Mouse (Mus musculus) limb, embryonic 14.5 days (tissue): ENCODE results near the gene Igf2bp2. TPM values are rescaled to one million over a fixed set of nuclear protein-coding genes. Genes with fewer than 3 reads are reported as not detected.
A peak's percentile ranks its signal among the peaks of the same experiment; 100 is the strongest.

Experiments
- ATAC-seq: fragments of 200-750 bp; cut with Nextera tagmentation; 2 replicates; pipeline ENCODE4 v1.8.0; 2017; ENCODE audit warnings: low read depth, moderate number of reproducible peaks, moderate TSS enrichment; ENCODE audit not compliant: low FRiP score
- DNase-seq: peaks from one replicate; pipeline ENCODE4 v3.0.0-alpha.2; 2015; ENCODE audit warnings: low spot score
- H3K27ac ChIP-seq: fragments of 300-500 bp; sonication (generic); replicated peaks from 2 replicates; pipeline ENCODE4 v1.5.1; 2014; ENCODE audit warnings: low read depth, mild to moderate bottlenecking, low read length, moderate library complexity, mixed read lengths
- H3K27me3 ChIP-seq: fragments of 300-500 bp; sonication (generic); 2 replicates; pipeline ENCODE4 v1.6.1; 2014; ENCODE audit warnings: low read length, mixed read lengths; ENCODE audit not compliant: control insufficient read depth, insufficient read depth
- H3K36me3 ChIP-seq: fragments of 300-500 bp; sonication (generic); 2 replicates; pipeline ENCODE4 v1.6.1; 2014; ENCODE audit warnings: mild to moderate bottlenecking, low read length, moderate library complexity, mixed read lengths; ENCODE audit not compliant: control insufficient read depth, insufficient read depth
- H3K4me1 ChIP-seq: fragments of 300-500 bp; sonication (generic); 2 replicates; pipeline ENCODE4 v1.6.1; 2014; ENCODE audit warnings: antibody characterized with exemption, low read length, mixed read lengths; ENCODE audit not compliant: control insufficient read depth, insufficient read depth
- H3K4me2 ChIP-seq: fragments of 300-500 bp; sonication (generic); replicated peaks from 2 replicates; pipeline ENCODE4 v1.6.1; 2014; ENCODE audit warnings: low read depth, mild to moderate bottlenecking, low read length, moderate library complexity; ENCODE audit not compliant: severe bottlenecking
- H3K4me3 ChIP-seq: fragments of 300-500 bp; sonication (generic); replicated peaks from 2 replicates; pipeline ENCODE4 v1.5.1; 2014; ENCODE audit warnings: low read length
- H3K9ac ChIP-seq: fragments of 300-500 bp; sonication (generic); 2 replicates; pipeline ENCODE4 v1.6.1; 2014; ENCODE audit warnings: mild to moderate bottlenecking, low read depth, low read length, moderate library complexity; ENCODE audit not compliant: severe bottlenecking
- H3K9me3 ChIP-seq: fragments of 300-500 bp; sonication (generic); 2 replicates; pipeline ENCODE4 v1.6.1; 2016; ENCODE audit warnings: low read length; ENCODE audit not compliant: control insufficient read depth
- POLR2A ChIP-seq: fragments of 200-500 bp; IDR thresholded peaks from 2 replicates; pipeline ENCODE4 v1.8.0; 2012; ENCODE audit warnings: inconsistent platforms, mild to moderate bottlenecking, moderate library complexity, borderline replicate concordance; ENCODE audit not compliant: insufficient read depth, insufficient read length; ENCODE audit errors: extremely low read depth
- WGBS: fragments of 180-500 bp; shearing (Covaris S2); extraction: QIAGEN DNeasy Blood & Tissue Kit; methylation state at CpG from one replicate; pipeline ENCODE4 v1.1.7; 2014; 5-methylcytosine and 5-hydroxymethylcytosine counted together
- polyA plus RNA-seq, 2 experiments: library from polyadenylated mRNA; depleted of rRNA in 1 of 2; stranded (reverse) in 1 of 2; unstranded in 1 of 2; fragments of >200 nt; fragmentation: Nextera tagmentation in 1 of 2; extraction: Ambion mirVana in 1 of 2; gene quantifications; 2 replicates each; pipeline versions ENCODE4 v1.2.1 to v1.2.3; 2012 to 2014

Gene Igf2bp2
- polyA plus RNA-seq, 2 experiments = 58.7 to 91.2 TPM

DNA sequence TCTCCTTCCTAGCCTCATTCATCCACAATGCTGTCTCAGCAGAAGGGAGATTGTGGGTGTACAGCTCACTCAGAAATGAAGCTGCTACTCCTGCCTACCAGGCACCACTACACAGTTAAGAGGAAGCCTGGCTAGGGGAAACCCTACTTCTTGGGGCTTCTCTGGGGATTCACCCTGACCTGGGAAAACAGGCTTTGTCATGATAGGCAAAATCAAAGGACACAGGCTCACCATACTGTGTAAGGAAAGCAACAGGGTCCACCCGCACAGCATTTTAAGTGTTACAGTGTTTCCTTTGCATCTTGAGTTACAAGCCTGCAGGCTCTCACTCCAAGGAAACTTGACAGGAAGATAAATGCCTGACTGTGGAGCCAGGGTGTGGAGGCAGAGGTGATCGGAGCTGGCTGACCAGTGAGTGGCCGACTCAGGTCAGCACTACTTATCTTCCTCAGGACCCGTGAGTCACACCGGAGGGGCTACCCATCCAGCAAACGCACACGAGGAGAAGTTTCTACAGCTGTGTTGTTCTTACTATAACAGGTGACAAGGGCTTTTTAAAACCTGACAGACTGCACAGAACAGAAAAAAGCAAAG is 38.7 kb downstream of the Igf2bp2 start:
- H3K4me3 ChIP-seq = no peak overlapping the region
- TF ChIP-seq POLR2A = no peak
- H3K27ac ChIP-seq = no peak overlapping the region
- no peak overlapping the region for H3K4me2 ChIP-seq
- H3K36me3 ChIP-seq = peaks cover 4% of the 10 kb centered on the region
- no peak overlapping the region for H3K9ac ChIP-seq
- no peaks in the 10 kb centered on the region for H3K27me3 ChIP-seq
- peaks cover 3% of the 10 kb centered on the region; the same call in 1 of the 2 replicates for H3K4me1 ChIP-seq
- WGBS = 49% methylated on average over 7 of the region's 7 CpGs
- no peak for ATAC-seq
- DNase-seq = no peak
- H3K9me3 ChIP-seq = no peaks in the 10 kb centered on the region

DNA sequence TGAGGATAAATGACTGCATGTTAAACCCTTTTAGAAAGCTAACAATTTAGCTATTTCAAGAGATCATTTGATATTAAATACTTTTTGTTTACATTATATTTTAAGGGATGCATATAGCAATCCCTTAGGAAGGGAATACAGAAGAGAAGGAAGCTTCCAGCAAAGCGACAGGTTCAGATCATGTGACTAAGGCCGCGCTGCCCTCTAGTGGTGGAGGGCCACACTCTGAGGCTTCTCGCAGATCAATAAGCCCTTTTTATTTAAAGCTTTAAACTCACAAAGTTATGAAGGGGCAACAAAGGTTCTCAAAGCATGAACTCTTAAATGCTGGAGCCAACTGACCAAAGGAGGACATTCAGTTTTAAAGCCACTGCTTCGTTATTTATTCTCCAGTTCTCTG is 39.4 kb downstream of the Igf2bp2 start:
- peak; percentile 41 for DNase-seq
- WGBS = 35% methylated on average over 5 of the region's 5 CpGs
- no peak for ATAC-seq

DNA sequence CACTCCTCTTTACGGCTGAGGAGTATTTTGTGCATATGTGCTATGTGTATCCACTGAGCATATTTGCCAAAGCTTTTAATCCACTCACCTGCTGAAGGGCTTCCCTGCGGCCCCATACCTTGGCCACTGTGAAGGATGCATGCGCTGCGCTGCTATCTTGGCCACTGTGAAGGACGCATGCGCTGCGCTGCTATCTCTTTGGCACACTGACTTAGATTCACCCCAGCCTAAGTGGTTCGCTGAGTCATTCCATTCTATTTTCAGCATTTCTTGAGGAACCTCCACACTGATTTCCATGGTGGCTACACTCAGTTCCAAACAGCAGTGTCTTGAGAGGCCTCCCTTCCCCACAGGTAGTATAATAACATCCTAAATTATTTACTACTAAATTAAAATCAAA is 42.0 kb downstream of the Igf2bp2 start:
- WGBS = 87% methylated on average over 8 of the region's 8 CpGs
- Histone ChIP-seq H3K36me3 (peaks cover 10% of the 10 kb centered on the region), H3K9ac (no peak overlapping the region), H3K4me3 (no peak overlapping the region), H3K9me3 (no peaks in the 10 kb centered on the region), H3K27ac (no peak overlapping the region), H3K4me2 (no peak overlapping the region), H3K4me1 (peaks cover 3% of the 10 kb centered on the region; the same call in 1 of the 2 replicates), H3K27me3 (no peaks in the 10 kb centered on the region)
- no peak for DNase-seq
- TF ChIP-seq POLR2A = no peak
- ATAC-seq = no peak

More for the DNA sequence above, 39.4 kb downstream of the Igf2bp2 start:
- H3K4me3 ChIP-seq = no peak overlapping the region
- H3K27me3 ChIP-seq = no peaks in the 10 kb centered on the region
- H3K9ac ChIP-seq = no peak overlapping the region
- no peak overlapping the region for H3K27ac ChIP-seq
- no peak for TF ChIP-seq POLR2A
- peaks cover 7% of the 10 kb centered on the region for H3K36me3 ChIP-seq
- H3K4me1 ChIP-seq = peaks cover 3% of the 10 kb centered on the region; the same call in 1 of the 2 replicates
- H3K4me2 ChIP-seq = no peak overlapping the region
- no peaks in the 10 kb centered on the region for H3K9me3 ChIP-seq

DNA sequence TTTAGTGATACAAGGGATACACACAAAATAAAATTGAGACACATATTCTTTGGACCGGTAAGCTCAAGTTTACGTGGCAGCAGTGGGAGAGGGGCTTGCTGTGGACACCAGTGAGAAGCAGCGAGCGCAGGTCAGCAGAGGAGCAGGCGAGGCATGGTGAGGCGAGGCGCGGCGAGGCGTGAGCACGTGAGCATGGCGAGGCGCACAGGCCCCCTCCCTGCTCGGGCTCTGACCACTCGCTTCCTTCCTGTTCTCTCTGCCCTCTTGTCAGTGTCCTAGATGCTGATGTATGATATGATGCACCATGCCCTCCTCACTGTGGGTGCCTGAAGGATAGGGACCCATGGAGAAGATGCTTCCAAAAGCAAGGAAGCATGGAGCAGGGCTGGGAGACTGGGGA is 43.6 kb downstream of the Igf2bp2 start:
- H3K4me2 ChIP-seq = no peak overlapping the region
- H3K9ac ChIP-seq = no peak overlapping the region
- no peaks in the 10 kb centered on the region for H3K27me3 ChIP-seq
- no peak for TF ChIP-seq POLR2A
- H3K4me3 ChIP-seq = no peak overlapping the region
- WGBS = 97% methylated on average over 15 of the region's 15 CpGs
- no peak overlapping the region for H3K27ac ChIP-seq
- H3K4me1 ChIP-seq = peaks cover 3% of the 10 kb centered on the region; the same call in 1 of the 2 replicates
- peaks cover 10% of the 10 kb centered on the region for H3K36me3 ChIP-seq
- H3K9me3 ChIP-seq = no peaks in the 10 kb centered on the region
- DNase-seq (no peak), ATAC-seq (no peak)

DNA sequence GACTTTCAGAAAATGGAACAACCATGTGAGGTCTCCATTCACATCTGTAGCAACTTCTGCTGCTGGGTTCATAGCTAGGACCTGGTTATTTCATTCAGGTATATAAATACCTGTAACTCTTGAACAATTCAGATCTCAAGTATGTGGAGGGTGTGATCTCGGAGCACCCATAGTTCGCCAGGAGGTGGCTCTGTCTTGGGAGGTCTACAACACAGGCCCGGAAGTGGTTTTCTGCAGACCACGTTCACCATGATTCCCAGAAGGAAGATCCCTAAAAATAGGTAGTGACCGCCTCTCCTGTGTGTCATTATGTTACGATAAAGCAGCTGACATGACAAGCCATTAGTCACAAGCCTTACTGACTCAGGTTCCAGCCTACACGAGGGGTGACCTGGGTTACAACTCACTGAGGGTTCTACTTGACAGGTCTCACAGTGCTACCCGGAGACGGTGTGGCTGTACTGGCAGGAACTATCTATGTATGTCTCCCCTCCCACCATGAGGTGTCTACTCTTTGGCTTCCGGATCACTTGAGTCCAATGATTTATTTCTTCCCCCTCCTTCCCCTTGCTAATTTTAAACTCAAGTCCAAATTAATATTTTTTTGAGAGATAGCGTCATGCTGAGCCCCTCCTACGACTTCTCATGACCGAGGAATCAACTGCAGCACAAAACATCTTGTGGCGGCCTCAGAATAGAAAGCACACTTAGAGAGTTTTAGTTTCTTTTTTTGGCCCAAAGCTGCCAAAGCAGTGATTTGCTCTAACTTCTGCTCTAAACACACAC is 44.2 kb downstream of the Igf2bp2 start:
- Histone ChIP-seq H3K9ac (no peak overlapping the region), H3K4me2 (no peak overlapping the region), H3K4me3 (no peak overlapping the region), H3K27ac (no peak overlapping the region), H3K36me3 (peaks cover 10% of the 10 kb centered on the region), H3K4me1 (peaks cover 3% of the 10 kb centered on the region; the same call in 1 of the 2 replicates), H3K27me3 (no peaks in the 10 kb centered on the region), H3K9me3 (no peaks in the 10 kb centered on the region)
- TF ChIP-seq POLR2A = no peak
- ATAC-seq (no peak), DNase-seq (no peak)
- WGBS = 88% methylated on average over 14 of the region's 14 CpGs
